In the genomic region with DNA sequence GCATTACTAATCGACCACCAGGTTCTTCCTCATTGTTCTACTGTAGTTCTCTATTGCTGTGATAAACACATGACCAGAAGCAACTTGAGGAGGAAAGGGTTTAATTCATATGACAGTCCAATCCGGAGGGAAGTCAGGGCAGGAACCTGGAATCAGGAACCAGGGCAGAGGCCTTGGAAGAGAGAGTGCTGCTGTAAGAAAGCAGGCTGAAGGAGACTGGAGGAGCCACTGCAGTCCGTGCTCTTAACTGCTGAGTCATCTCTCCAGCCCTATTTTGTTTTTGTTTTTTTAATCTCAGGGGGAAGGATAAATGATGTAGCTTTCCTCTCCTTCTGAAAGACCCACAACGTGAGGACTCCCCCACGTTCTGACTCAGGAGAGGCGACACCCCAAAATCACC, we compare ENCODE assay signal across 34 mouse cellular contexts. TPM values are rescaled to one million over a fixed set of nuclear protein-coding genes. Genes with fewer than 3 reads are reported as not detected.
A peak's percentile ranks its signal among the peaks of the same experiment; 100 is the strongest.
DNase-seq lines count a peak whose midpoint lies in the region; ATAC-seq and TF ChIP-seq lines count a peak whose summit lies in the region.
"Had no signal": no experiment of that assay in that cellular context is flagged by ENCODE, and none has a peak within 500 bp of the region (broad histone marks: within the 10 kb centered on the region; RNA-seq: fewer than 3 reads in every experiment).

No protein-coding gene starts in this region.

- no peak overlapping the region for H3K4me2 ChIP-seq in kidney, embryonic 15.5 days
- H3K4me2 ChIP-seq: embryonic facial prominence, embryonic 13.5 days; forebrain, embryonic 13.5 days; heart, embryonic 11.5 days; hindbrain, embryonic 13.5 days; intestine, embryonic 15.5 days had no signal

- no peaks in the 10 kb centered on the region for H3K9me3 ChIP-seq in E14TG2a.4 (ENCODE audit: low read length)
- no peaks in the 10 kb centered on the region for H3K9me3 ChIP-seq in ES-E14 (ENCODE audit: control insufficient read depth, insufficient read depth, low read depth, low read length)
- H3K9me3 ChIP-seq in kidney, embryonic 15.5 days (replicated peaks), result no peaks in the 10 kb centered on the region
- H3K9me3 ChIP-seq: embryonic facial prominence, embryonic 10.5 days; embryonic facial prominence, embryonic 13.5 days; forebrain, embryonic 10.5 days; forebrain, embryonic 13.5 days; G1E; hindbrain, embryonic 10.5 days; hindbrain, embryonic 13.5 days; intestine, embryonic 15.5 days had no signal

- TF ChIP-seq CTCF in E14TG2a.4 (conservative IDR thresholded peaks at IDR 0.05; ENCODE audit: low read length), result no peak

- no peaks in the 10 kb centered on the region for H3K27me3 ChIP-seq in E14TG2a.4 (ENCODE audit: insufficient read depth, low read length)
- H3K27me3 ChIP-seq in kidney, embryonic 15.5 days, result no peaks in the 10 kb centered on the region
- H3K27me3 ChIP-seq: embryonic facial prominence, embryonic 13.5 days; forebrain, embryonic 13.5 days; intestine, embryonic 15.5 days; Patski had no signal

- H3K9ac ChIP-seq in ES-E14 (ENCODE audit: insufficient read depth, low read depth, low read length, poor library complexity, severe bottlenecking), result peak overlapping the region; percentile 6; the same call in 1 of the 2 replicates
- H3K9ac ChIP-seq in kidney, embryonic 15.5 days, result no peak overlapping the region
- H3K9ac ChIP-seq: embryonic facial prominence, embryonic 13.5 days; forebrain, embryonic 13.5 days; hindbrain, embryonic 13.5 days; intestine, embryonic 15.5 days had no signal

- H3K4me3 ChIP-seq in E14TG2a.4 (replicated peaks; ENCODE audit: low read length) (peak overlapping the region; percentile 13), ES-E14 (ENCODE audit: insufficient read depth in 1 of 2, low read depth in 1 of 2, low read length in 2 of 2, poor library complexity in 1 of 2, severe bottlenecking in 1 of 2) (peak overlapping the region in 1 of 2 experiments; percentile 22; a peak in 3 of 4 replicates)
- H3K4me3 ChIP-seq in kidney, embryonic 15.5 days (replicated peaks), result no peak overlapping the region
- H3K4me3 ChIP-seq: embryonic facial prominence, embryonic 10.5 days; embryonic facial prominence, embryonic 13.5 days; erythroblast, embryonic 14.5 days; forebrain, embryonic 10.5 days; forebrain, embryonic 13.5 days; hindbrain, embryonic 10.5 days; hindbrain, embryonic 13.5 days; intestine, embryonic 15.5 days had no signal

- peak overlapping the region; percentile 70 for H3K27ac ChIP-seq in ES-E14 (ENCODE audit: insufficient read depth, low read depth, low read length, poor library complexity, severe bottlenecking)
- no peak overlapping the region for H3K27ac ChIP-seq in kidney, embryonic 15.5 days
- H3K27ac ChIP-seq: embryonic facial prominence, embryonic 10.5 days; embryonic facial prominence, embryonic 13.5 days; forebrain, embryonic 10.5 days; forebrain, embryonic 13.5 days; hindbrain, embryonic 10.5 days; hindbrain, embryonic 13.5 days; intestine, embryonic 15.5 days had no signal

- in situ Hi-C loops in ES-E14 (cut with MboI; ENCODE audit: low sequenced_read_pairs in 2 of 2, unreplicated experiment in 2 of 2), result no loop called here

- WGBS in kidney, embryonic 15.5 days, result 58% methylated on average over 6 of the region's 6 CpGs

- H3K36me3 ChIP-seq in E14TG2a.4 (ENCODE audit: insufficient read depth, low read length), result no peaks in the 10 kb centered on the region
- no peaks in the 10 kb centered on the region for H3K36me3 ChIP-seq in ES-E14 (ENCODE audit: control insufficient read depth, insufficient read depth, low read length, poor library complexity, severe bottlenecking)
- no peaks in the 10 kb centered on the region for H3K36me3 ChIP-seq in kidney, embryonic 15.5 days
- H3K36me3 ChIP-seq: embryonic facial prominence, embryonic 10.5 days; embryonic facial prominence, embryonic 13.5 days; forebrain, embryonic 10.5 days; G1E; hindbrain, embryonic 10.5 days; hindbrain, embryonic 13.5 days; intestine, embryonic 15.5 days had no signal

- H3K4me1 ChIP-seq in E14TG2a.4 (replicated peaks; ENCODE audit: low read depth, low read length) (peaks cover 85% of the 10 kb centered on the region), ES-E14 (ENCODE audit: control insufficient read depth in 2 of 2, insufficient read depth in 2 of 2, low read length in 2 of 2, poor library complexity in 1 of 2) (peaks cover 8 to 23% of the 10 kb centered on the region in 2 experiments; a peak in 3 of 4 replicates)
- H3K4me1 ChIP-seq in kidney, embryonic 15.5 days, result 0 out of 2 replicates have a peak, but pooled peaks cover 5% of the 10 kb centered on the region
- H3K4me1 ChIP-seq: forebrain, embryonic 13.5 days; hindbrain, embryonic 13.5 days; intestine, embryonic 15.5 days had no signal

- DNase-seq in 416B (ENCODE audit: low read depth) (peak; percentile 26), ES-E14 (ENCODE audit: low read depth, low spot score) (no peak), adipocyte (ENCODE audit: low spot score) (peak; percentile 49)
- DNase-seq in natural killer cell, adult 2 months (ENCODE audit: low spot score in 2 of 2), result no peak
- no peak for DNase-seq in spleen, adult 12 weeks (ENCODE audit: low spot score)
- DNase-seq: adrenal gland, postnatal 10 days; cerebellum, adult 11-12 months; cerebellum, adult 8-10 months; cerebellum, postnatal 10 days; cerebellum, postnatal 36 days; embryo, embryonic 11 days; gastrocnemius, postnatal 10 days; gastrocnemius, postnatal 36 days; heart, postnatal 36 days had no signal

- no peak for ATAC-seq in megakaryocyte-erythroid progenitor cell, adult 5-6 weeks (replicated peaks; ENCODE audit: low FRiP score, low TSS enrichment, poor library complexity, severe bottlenecking)
- no peak for ATAC-seq in kidney, embryonic 15.5 days (replicated peaks; ENCODE audit: low FRiP score)
- ATAC-seq: activated CD4-positive, CD25-positive, alpha-beta regulatory T cell, adult 4 months; forebrain, embryonic 13.5 days; forebrain, embryonic 16.5 days; hindbrain, embryonic 16.5 days; intestine, embryonic 15.5 days; Patski had no signal

TF ChIP-seq in ES-E14, 5 proteins besides CTCF, POLR2A, EP300 and RAD21:
- TF ChIP-seq HCFC1 (IDR thresholded peaks at IDR 0.05; ENCODE audit: borderline replicate concordance, insufficient read depth, low read length), result no peak
- TF ChIP-seq MAFK (IDR thresholded peaks at IDR 0.05; ENCODE audit: insufficient read depth, low read depth, low read length), result peak; percentile 87

RNA-seq across cellular contexts. Expression of gene Tmem245, which starts 6.0 kb away (rescaled TPM):
- total RNA-seq in ES-E14 (2012; rRNA removed), result 54.9 and 60.0 TPM in 2 replicates
- 9.0 and 11.8 TPM in 2 replicates for total RNA-seq in megakaryocyte-erythroid progenitor cell, adult 5-6 weeks (2014; fragmentation: Nextera tagmentation)
- 4.7 and 6.1 TPM in 2 replicates for total RNA-seq in megakaryocyte-erythroid progenitor cell, adult 5-6 weeks (2017)
- polyA plus RNA-seq in kidney, embryonic 15.5 days (2015; fragmentation: Nextera tagmentation; extraction: Ambion mirVana), result 10.5 and 11.8 TPM in 2 replicates

RNA-seq across cellular contexts. Expression of gene Frrs1l, which starts 37.0 kb away (rescaled TPM):
- 0.48 and 0.54 TPM in 2 replicates for total RNA-seq in ES-E14 (2012; rRNA removed)
- total RNA-seq in megakaryocyte-erythroid progenitor cell, adult 5-6 weeks (2014; fragmentation: Nextera tagmentation), result not detected in 2 replicates
- total RNA-seq in megakaryocyte-erythroid progenitor cell, adult 5-6 weeks (2017), result not detected in 2 replicates
- polyA plus RNA-seq in kidney, embryonic 15.5 days (2015; fragmentation: Nextera tagmentation; extraction: Ambion mirVana), result 0.30 and 0.39 TPM in 2 replicates
- total RNA-seq: gastrocnemius, adult 18-20 months; gastrocnemius, postnatal 36 days; granulocyte monocyte progenitor cell, adult 5-6 weeks had no signal
- polyA plus RNA-seq: erythroblast, embryonic 14.5 days; G1E; heart, postnatal 0 days; Patski had no signal

Comparison
In these comparisons a context has a peak if more than half of its experiments do, and no peak if none do; other contexts are left out.
1. DNase-seq: peak in 416B (single experiment) and adipocyte (single experiment); none in ES-E14 (single experiment), natural killer cell, adult 2 months (0 of 2) and spleen, adult 12 weeks (single experiment).